Mouse (Mus musculus) liver, embryonic 14.5 days (tissue): ENCODE measurements around the gene Csl. TPM values are rescaled to one million over a fixed set of nuclear protein-coding genes. Genes with fewer than 3 reads are reported as not detected.

ENCODE experiments used
- ATAC-seq: fragments of 200-750 bp; cut with Nextera tagmentation; 2 replicates; pipeline ENCODE4 v1.8.0; 2017; ENCODE audit warnings: moderate number of reproducible peaks, mild to moderate bottlenecking, moderate library complexity; ENCODE audit not compliant: insufficient read depth
- DNase-seq, 3 experiments: peaks; one replicate each; pipeline ENCODE4 v3.0.0-alpha.2; 2012 to 2013; ENCODE audit warnings: low read depth in 3 of 3, low spot score in 3 of 3
- H3K27ac ChIP-seq: fragments of 300-500 bp; sonication (generic); 2 replicates; pipeline ENCODE4 v1.5.1; 2014; ENCODE audit warnings: moderate library complexity, mild to moderate bottlenecking, control low read depth, inconsistent platforms
- H3K27me3 ChIP-seq: fragments of 300-500 bp; sonication (generic); 2 replicates; pipeline ENCODE4 v1.6.1; 2014; ENCODE audit warnings: mild to moderate bottlenecking, low read length, moderate library complexity; ENCODE audit not compliant: control insufficient read depth, insufficient read depth
- H3K36me3 ChIP-seq: fragments of 300-500 bp; sonication (generic); replicated peaks from 2 replicates; pipeline ENCODE4 v1.6.1; 2014; ENCODE audit warnings: low read depth; ENCODE audit not compliant: control insufficient read depth, insufficient read depth
- H3K4me1 ChIP-seq, 2 experiments: fragments of 200-500 bp in 1 of 2; fragments of 300-500 bp in 1 of 2; sonication (generic) in 1 of 2; replicated peaks; 2 replicates each; pipeline ENCODE4 v1.6.1; 2012 to 2014; ENCODE audit warnings: antibody characterized with exemption in 1 of 2, inconsistent platforms in 1 of 2, low read length in 1 of 2; ENCODE audit not compliant: control insufficient read depth in 2 of 2, insufficient read depth in 2 of 2
- H3K4me2 ChIP-seq: fragments of 300-500 bp; sonication (generic); 2 replicates; pipeline ENCODE4 v1.6.1; 2014; ENCODE audit warnings: low read depth, mild to moderate bottlenecking, control low read depth, moderate library complexity
- H3K4me3 ChIP-seq, 2 experiments: fragments of 200-500 bp in 1 of 2; fragments of 300-500 bp in 1 of 2; sonication (generic) in 1 of 2; 2 replicates each; pipeline ENCODE4 v1.5.1; 2012 to 2014; ENCODE audit warnings: low read depth in 2 of 2, low read length in 2 of 2, mild to moderate bottlenecking in 2 of 2, control low read depth in 1 of 2, inconsistent platforms in 1 of 2, moderate library complexity in 1 of 2; ENCODE audit not compliant: insufficient read depth in 1 of 2
- H3K9ac ChIP-seq: fragments of 300-500 bp; sonication (generic); replicated peaks from 2 replicates; pipeline ENCODE4 v1.6.1; 2014; ENCODE audit warnings: mild to moderate bottlenecking, control low read depth, moderate library complexity
- H3K9me3 ChIP-seq: fragments of 300-500 bp; sonication (generic); 2 replicates; pipeline ENCODE4 v1.6.1; 2016; ENCODE audit warnings: low read length, mixed read lengths; ENCODE audit not compliant: control insufficient read depth
- CTCF ChIP-seq: IDR thresholded peaks from 2 replicates; pipeline ENCODE4 v1.5.1; 2016; ENCODE audit warnings: antibody characterized with exemption, low read depth, control low read depth
- EP300 ChIP-seq: IDR thresholded peaks from 2 replicates; pipeline ENCODE4 v1.6.1; 2016; ENCODE audit warnings: antibody characterized with exemption, low read depth
- WGBS: fragments of 180-500 bp; shearing (Covaris S2); extraction: QIAGEN DNeasy Blood & Tissue Kit; methylation state at CpG from one replicate; pipeline ENCODE4 v1.1.7; 2014; ENCODE audit not compliant: insufficient replicate concordance; 5-methylcytosine and 5-hydroxymethylcytosine counted together
- polyA plus RNA-seq, 2 experiments: library from polyadenylated mRNA; depleted of rRNA in 1 of 2; stranded (reverse) in 1 of 2; unstranded in 1 of 2; fragments of >200 nt; fragmentation: Nextera tagmentation in 1 of 2; extraction: Ambion mirVana in 1 of 2; gene quantifications; 2 replicates each; pipeline versions ENCODE4 v1.2.1 to v1.2.3; 2012 to 2014

Csl gene
- polyA plus RNA-seq (2012; rRNA removed) (not detected in 2 replicates), polyA plus RNA-seq (2014; fragmentation: Nextera tagmentation; extraction: Ambion mirVana) (0.05 and 0.09 TPM in 2 replicates)

- H3K9me3 ChIP-seq: no peaks in the 10 kb centered on the region
- H3K4me2 ChIP-seq: no peak within 1 kb of the TSS
- no peak within 1 kb of the TSS for H3K27ac ChIP-seq
- H3K4me3 ChIP-seq: no peak within 1 kb of the TSS
- H3K4me1 ChIP-seq: no peaks in the 10 kb centered on the region
- ATAC-seq (no peak), DNase-seq (no peak)
- no peaks in the 10 kb centered on the region for H3K27me3 ChIP-seq
- WGBS: 79% methylated on average over 9 of the region's 9 CpGs
- H3K9ac ChIP-seq: no peak within 1 kb of the TSS
- TF ChIP-seq CTCF (no peak), EP300 (no peak)
- H3K36me3 ChIP-seq: no peaks in the 10 kb centered on the region
Measured at GRCm38 (mm10) chr10:99759558-99759957, at the start of gene Csl. TSS of gene Csl (minus strand) at chr10:99759658.

GRCm38 (mm10) chr10:99789418-99789817, 30.0 kb upstream of the Csl start:
- H3K9ac ChIP-seq: no peak overlapping the region
- 58% methylated on average over 2 of the region's 2 CpGs for whole genome bisulfite sequencing
- no peaks in the 10 kb centered on the region for H3K36me3 ChIP-seq
- ATAC-seq: no peak
- no peak overlapping the region for H3K4me2 ChIP-seq
- no peak overlapping the region for H3K4me3 ChIP-seq
- no peaks in the 10 kb centered on the region for H3K4me1 ChIP-seq
- H3K9me3 ChIP-seq: no peaks in the 10 kb centered on the region
- H3K27ac ChIP-seq: no peak overlapping the region
- DNase-seq: no peak
- TF ChIP-seq EP300 (no peak), CTCF (no peak)
- no peaks in the 10 kb centered on the region for H3K27me3 ChIP-seq

GRCm38 (mm10) chr10:99774228-99775120, 15.0 kb upstream of the Csl start:
- no peak overlapping the region for H3K9ac ChIP-seq
- DNase-seq: no peak
- H3K27me3 ChIP-seq: no peaks in the 10 kb centered on the region
- WGBS: 63% methylated on average over 12 of the region's 12 CpGs
- H3K4me2 ChIP-seq: no peak overlapping the region
- no peak for TF ChIP-seq CTCF
- no peak for TF ChIP-seq EP300
- H3K36me3 ChIP-seq: no peaks in the 10 kb centered on the region
- H3K4me3 ChIP-seq: no peak overlapping the region
- no peaks in the 10 kb centered on the region for H3K9me3 ChIP-seq
- no peak overlapping the region for H3K27ac ChIP-seq
- H3K4me1 ChIP-seq: no peaks in the 10 kb centered on the region
- no peak for ATAC-seq

GRCm38 (mm10) chr10:99750146-99750545, 9.3 kb downstream of the Csl start:
- Histone ChIP-seq H3K4me2 (no peak overlapping the region), H3K4me1 (no peaks in the 10 kb centered on the region), H3K27ac (no peak overlapping the region), H3K36me3 (no peaks in the 10 kb centered on the region), H3K27me3 (no peaks in the 10 kb centered on the region), H3K9me3 (no peaks in the 10 kb centered on the region), H3K4me3 (no peak overlapping the region), H3K9ac (no peak overlapping the region)
- ATAC-seq (no peak), DNase-seq (no peak)
- TF ChIP-seq CTCF (no peak), EP300 (no peak)
- 70% methylated on average over 2 of the region's 2 CpGs for WGBS

GRCm38 (mm10) chr10:99748668-99749260, 10.7 kb downstream of the Csl start:
- TF ChIP-seq CTCF: no peak
- TF ChIP-seq EP300: no peak
- Histone ChIP-seq H3K4me3 (no peak overlapping the region), H3K4me1 (no peaks in the 10 kb centered on the region), H3K36me3 (no peaks in the 10 kb centered on the region), H3K27me3 (no peaks in the 10 kb centered on the region), H3K4me2 (no peak overlapping the region), H3K9me3 (no peaks in the 10 kb centered on the region), H3K9ac (no peak overlapping the region), H3K27ac (no peak overlapping the region)
- ATAC-seq: no peak
- DNase-seq: no peak
- 47% methylated on average over 2 of the region's 2 CpGs for WGBS
